Mouse (Mus musculus) ZHBTc4 (cell line): ENCODE data around the gene Stk32c.

Experiments
- DNase-seq: peaks from one replicate; pipeline ENCODE4 v3.0.0-alpha.2; 2011; ENCODE audit warnings: low read depth, low spot score

The Stk32c gene

GRCm38 (mm10) chr7:139229837-139230236 lies 16.7 kb upstream of the Stk32c start:
- DNase-seq = no peak

DNA sequence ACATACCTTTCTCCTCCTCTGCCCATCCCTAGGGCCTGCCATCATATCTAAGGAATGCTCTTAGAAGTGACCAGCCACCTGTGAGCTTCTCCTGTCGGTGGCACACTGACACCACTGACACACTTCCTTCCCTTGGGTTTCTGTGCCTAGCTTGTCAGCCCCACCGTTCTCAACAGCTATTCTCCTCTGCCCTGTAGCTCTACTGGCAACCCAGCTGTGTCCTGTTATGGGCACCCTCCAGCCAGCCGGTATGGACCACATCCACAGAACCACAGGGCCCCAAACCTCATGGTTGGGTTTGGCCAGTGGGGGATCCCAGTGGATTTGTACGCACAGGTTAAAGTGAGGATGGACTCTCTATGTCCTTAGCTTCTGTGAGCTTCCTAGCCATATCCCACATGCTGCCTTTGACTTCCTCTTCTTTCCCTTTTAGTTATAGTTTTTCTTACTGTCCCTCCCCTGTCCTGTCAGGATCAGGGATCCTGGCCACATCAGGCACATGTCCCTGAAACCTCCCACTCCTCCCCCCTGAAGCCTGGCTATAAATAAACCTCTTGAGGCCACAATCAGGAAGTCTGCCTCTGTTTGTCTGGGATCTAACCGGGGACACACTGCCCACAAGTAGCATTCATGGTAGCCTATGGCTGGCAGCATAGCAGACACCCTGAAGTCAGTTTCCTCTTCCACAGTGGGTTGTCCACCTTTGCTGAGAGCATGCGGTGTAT lies 15.5 kb upstream of the Stk32c start:
- DNase-seq = no peak

DNA sequence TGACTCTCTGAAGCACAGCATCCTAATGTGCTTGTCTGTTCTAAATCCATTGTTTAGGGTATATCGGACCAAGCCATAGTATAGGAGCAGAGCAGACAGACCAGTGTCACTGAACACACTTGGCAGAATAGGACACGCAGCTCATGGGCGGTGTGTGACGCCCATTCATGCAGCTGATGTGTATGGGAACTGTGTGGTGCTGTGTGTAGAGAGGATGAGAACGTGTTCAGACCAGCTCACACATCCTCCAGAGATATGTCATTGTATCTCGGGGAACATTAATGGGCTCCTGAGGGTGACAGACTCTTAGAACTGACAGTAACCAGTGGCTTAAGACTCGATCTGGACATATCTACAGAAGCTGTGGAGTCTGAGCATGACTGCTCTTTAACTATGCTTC lies 13.3 kb upstream of the Stk32c start:
- no peak for DNase-seq

DNA sequence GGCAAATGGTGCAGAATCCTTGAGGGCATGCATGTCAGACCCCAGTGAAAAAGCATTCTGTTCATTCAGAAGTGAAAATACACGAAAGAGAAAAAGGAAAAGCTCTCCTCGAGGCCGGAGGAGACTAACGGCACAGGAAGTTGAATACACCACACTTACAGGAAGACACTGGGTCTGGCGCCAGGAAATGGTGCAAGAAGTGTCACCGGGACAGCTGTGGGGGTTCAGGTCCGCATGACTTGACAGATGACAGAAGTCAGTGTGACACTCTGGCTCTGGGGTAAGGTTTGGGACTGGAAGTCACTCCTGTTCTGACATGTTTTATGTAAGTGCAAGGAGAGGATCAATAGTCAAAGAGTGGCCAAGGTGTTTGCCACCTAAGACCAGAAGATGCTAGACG lies 11.6 kb upstream of the Stk32c start:
- no peak for DNase-seq

DNA sequence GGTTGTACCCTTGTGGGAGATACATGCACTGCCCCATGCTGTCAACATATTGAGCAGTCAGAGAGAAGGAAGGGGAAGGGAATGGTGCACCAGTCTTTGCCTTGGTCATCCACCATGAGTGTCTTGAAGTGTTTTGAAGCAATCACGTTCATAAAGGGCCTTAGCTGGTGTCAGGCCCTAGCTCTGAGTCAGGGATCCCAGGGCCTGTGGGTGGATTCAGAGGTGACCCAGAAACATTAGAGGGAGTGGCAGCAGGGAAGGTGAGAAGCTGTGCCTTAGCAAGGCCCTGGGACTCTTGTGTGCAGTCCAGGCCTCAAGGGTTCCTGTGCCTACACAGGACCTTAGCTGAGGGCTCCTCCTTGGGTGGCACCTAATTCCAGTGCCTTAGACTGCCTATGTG lies 11.0 kb upstream of the Stk32c start:
- no peak for DNase-seq

DNA sequence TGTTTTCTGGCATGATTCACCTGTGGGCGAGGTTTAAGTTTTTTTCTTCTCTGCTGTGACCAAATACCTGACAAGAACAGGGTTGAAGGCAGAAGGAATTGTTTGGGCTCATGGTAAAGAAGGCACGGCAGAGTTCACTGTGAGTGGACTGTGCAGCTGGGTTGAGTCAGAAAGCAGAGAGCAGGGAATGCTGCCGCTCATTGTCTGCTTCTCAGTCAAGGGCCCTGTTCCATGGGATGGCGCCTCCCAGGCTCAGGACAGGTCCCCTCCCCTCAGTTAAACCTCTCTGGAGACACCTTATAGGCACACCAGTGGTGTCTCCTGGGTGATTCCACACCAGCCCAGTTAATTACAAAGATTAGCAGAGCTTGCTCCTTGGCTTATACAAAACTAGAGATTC lies 9.2 kb upstream of the Stk32c start:
- DNase-seq = no peak

- no peak for DNase-seq
These were observed 8.7 kb upstream of the Stk32c start for GRCm38 (mm10) chr7:139221856-139222255.

- no peak for DNase-seq
These were observed 8.0 kb upstream of the Stk32c start for GRCm38 (mm10) chr7:139221072-139221471.

- peak; percentile 61 for DNase-seq
These were observed 7.2 kb upstream of the Stk32c start for GRCm38 (mm10) chr7:139220303-139220702.

- DNase-seq = no peak
These were observed 6.4 kb upstream of the Stk32c start for GRCm38 (mm10) chr7:139219486-139219885.

- no peak for DNase-seq
These were observed 5.7 kb upstream of the Stk32c start for GRCm38 (mm10) chr7:139218641-139219415.

DNA sequence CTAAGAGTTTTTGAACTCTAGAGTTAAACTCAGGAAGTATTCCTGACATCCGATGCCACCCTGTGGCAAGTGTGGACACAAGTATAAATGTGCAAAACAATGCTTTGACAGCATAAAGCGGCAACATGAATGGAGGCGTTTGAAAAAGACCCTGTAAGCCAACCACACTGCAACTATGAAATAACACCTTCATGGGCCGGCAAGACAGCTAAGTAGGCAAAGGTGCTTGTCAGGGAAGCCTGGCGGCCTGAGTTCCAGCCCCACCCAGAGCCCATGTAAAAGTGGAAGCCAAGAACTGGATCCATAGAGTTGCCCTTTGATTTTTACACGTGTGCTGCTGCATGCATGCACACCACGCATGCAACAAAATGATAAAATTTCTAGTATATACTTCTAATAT lies 3.9 kb upstream of the Stk32c start:
- DNase-seq = no peak

GRCm38 (mm10) chr7:139216464-139216863 lies 3.4 kb upstream of the Stk32c start:
- no peak for DNase-seq

DNA sequence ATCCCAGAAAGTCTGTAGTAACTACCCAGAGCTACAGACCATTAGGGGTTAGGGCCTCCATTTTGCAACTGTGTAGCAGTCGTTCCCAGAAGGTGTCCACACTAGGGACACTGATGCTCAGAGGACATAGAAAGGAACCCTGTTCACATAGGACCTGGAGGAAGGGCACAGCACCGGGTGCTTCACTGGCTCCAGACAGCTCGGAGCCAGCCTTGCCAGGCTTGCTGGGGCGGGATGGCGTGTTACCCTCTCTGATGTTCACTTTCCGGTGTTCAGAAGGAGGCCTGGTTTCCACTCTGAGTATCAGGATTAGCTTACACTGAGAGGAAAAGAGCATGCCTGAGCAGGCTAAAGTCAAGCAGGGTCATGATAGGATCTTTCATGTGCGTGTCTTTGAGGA lies 2.8 kb upstream of the Stk32c start:
- no peak for DNase-seq

GRCm38 (mm10) chr7:139215516-139215915 lies 2.4 kb upstream of the Stk32c start:
- no peak for DNase-seq

- DNase-seq = no peak
These were observed 1.7 kb upstream of the Stk32c start for GRCm38 (mm10) chr7:139214596-139215340.

GRCm38 (mm10) chr7:139214160-139214559 lies 1.1 kb upstream of the Stk32c start:
- DNase-seq = no peak

DNA sequence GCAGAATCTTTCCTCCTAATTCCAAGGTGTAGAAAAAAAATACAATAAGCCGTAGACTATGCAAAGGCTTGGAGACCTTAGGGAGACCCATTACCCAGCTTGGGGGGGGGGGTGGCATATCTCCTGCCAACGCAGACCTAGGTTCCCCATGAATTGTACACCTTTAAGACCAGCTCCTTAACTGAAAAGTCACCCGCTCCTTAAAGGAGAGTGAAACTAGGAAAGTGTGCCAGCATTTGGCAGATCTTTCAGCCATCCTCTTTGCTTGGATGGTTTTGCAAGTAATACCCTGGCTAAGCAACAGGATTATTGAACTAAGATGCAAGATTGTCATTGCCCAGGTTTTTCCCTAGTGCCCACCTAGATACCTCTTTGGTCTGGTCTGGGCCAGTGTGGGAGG lies 644 bp upstream of the Stk32c start:
- no peak for DNase-seq

GRCm38 (mm10) chr7:139211761-139212160 lies 1.3 kb downstream of the Stk32c start:
- no peak for DNase-seq

- no peak for DNase-seq
These were observed 4.4 kb downstream of the Stk32c start for GRCm38 (mm10) chr7:139208773-139209095.

GRCm38 (mm10) chr7:139208023-139208772 lies 4.9 kb downstream of the Stk32c start:
- peak; percentile 78 for DNase-seq

DNA sequence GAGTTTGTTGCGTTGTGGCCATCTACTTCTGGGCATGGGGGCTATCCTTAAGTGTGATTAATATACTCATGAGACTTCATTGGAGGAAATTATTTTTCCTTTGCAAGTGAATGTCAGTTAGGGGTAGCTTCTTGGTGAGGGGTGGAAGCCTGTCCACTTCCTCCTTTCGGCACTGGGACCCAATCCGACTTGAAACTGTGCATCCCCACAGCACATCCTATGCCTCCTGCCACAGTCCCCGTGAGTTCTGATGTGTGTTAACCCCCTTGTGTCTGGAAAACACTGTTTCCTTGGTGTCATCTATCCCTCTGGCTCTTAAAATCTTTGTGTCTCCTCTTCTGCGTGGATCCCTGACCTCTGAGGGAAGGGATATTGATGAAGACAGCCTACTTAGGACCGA lies 11.9 kb downstream of the Stk32c start:
- DNase-seq = no peak
